Mouse (Mus musculus): ENCODE measurements around the gene Smpdl3a. TPM values are rescaled to one million over a fixed set of nuclear protein-coding genes. Genes with fewer than 3 reads are reported as not detected.

The Smpdl3a gene
- polyA plus RNA-seq, 1 experiment from 2014 or later = 42.2 TPM

DNA sequence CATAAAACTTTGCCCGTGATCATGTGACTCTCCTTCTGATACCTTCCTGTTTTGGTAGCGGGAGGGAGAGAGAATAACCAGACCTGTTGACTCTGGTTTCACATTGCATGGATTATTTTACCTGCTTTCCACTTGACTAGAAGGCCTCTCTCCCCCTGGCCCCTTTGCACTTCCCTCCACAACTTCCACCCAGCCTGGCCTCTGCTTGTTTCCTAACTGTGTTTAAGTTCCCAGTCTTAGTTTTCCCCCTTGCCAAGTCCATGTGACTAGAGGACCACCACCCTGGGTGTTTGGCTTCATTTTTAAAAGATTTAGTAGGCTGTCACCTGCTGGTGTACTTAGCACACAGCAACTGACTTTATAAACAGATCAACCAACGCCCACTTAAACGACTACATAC is 1.9 kb downstream of the Smpdl3a start:
- Histone ChIP-seq H3K4me2 (ENCODE audit: low read length) (peak overlapping the region; percentile 80), H3K9me3 (ENCODE audit: control insufficient read depth, low read length) (no peaks in the 10 kb centered on the region), H3K4me1 (ENCODE audit: control insufficient read depth in 2 of 2, insufficient read depth in 2 of 2, low read length in 2 of 2) (peaks cover 4 to 9% of the 10 kb centered on the region in 2 experiments; a peak in 3 of 4 replicates), H3K4me3 (ENCODE audit: control insufficient read depth in 1 of 2, insufficient read depth in 1 of 2, low read depth in 1 of 2, low read length in 2 of 2) (peak overlapping the region in 1 of 2 experiments; percentile 65; a peak in 1 of 4 replicates), H3K9ac (ENCODE audit: low read length) (no peak overlapping the region), H3K27me3 (ENCODE audit: control insufficient read depth, insufficient read depth, low read length) (no peaks in the 10 kb centered on the region), H3K36me3 (ENCODE audit: control insufficient read depth, insufficient read depth, low read length) (no peaks in the 10 kb centered on the region), H3K27ac (replicated peaks in 1 of 2; ENCODE audit: control insufficient read depth in 1 of 2, insufficient read depth in 1 of 2, low read depth in 2 of 2, low read length in 2 of 2) (no peak overlapping the region)
- WGBS = 40% methylated on average over 4 of the region's 4 CpGs
- no peak for ATAC-seq (ENCODE audit: insufficient number of reproducible peaks, insufficient read depth, low FRiP score, low read depth)

DNA sequence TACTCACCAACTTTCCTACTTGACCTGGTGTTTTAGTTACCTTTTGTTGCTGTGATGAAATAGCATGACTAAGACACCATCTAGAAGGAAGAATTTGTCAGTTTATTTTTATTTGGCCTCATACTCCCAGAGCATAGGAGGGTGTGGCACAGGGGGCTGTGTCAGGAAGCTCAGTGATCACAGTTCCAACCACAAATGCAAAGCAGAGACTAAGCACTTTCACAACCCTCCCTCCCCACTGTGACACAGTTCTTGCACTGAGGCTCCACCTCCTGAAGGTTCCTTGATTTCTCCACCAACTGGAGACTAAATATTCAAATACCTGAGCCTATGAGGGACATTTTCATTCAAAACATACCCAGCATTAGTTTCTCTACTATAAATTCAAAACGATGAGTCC is 5.4 kb downstream of the Smpdl3a start:
- 81% methylated on average over 1 of the region's 1 CpGs for WGBS

DNA sequence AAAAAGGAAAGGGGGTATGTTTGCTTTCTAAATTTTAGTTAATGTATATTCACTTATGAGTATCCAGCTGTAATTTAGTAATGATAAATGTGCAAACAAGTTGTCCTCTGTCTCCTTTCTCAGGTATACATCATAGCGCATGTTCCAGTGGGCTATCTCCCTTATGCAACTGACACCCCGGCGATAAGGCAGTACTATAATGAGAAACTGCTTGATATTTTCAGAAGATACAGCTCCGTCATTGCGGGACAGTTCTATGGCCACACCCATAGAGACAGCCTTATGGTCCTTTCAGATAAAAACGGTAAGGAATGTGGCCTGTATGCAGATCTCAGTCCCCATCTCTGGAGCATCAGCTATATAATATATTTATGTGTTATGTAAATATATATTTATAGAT is 13.6 kb downstream of the Smpdl3a start:
- Histone ChIP-seq H3K9me3 (ENCODE audit: control insufficient read depth, low read length) (no peaks in the 10 kb centered on the region), H3K9ac (ENCODE audit: low read length) (no peak overlapping the region), H3K4me2 (ENCODE audit: low read length) (no peak overlapping the region), H3K27me3 (ENCODE audit: control insufficient read depth, insufficient read depth, low read length) (no peaks in the 10 kb centered on the region), H3K4me1 (ENCODE audit: control insufficient read depth in 2 of 2, insufficient read depth in 2 of 2, low read length in 2 of 2) (no peaks in the 10 kb centered on the region), H3K4me3 (ENCODE audit: control insufficient read depth in 1 of 2, insufficient read depth in 1 of 2, low read depth in 1 of 2, low read length in 2 of 2) (no peak overlapping the region), H3K27ac (replicated peaks in 1 of 2; ENCODE audit: control insufficient read depth in 1 of 2, insufficient read depth in 1 of 2, low read depth in 2 of 2, low read length in 2 of 2) (no peak overlapping the region), H3K36me3 (ENCODE audit: control insufficient read depth, insufficient read depth, low read length) (peaks cover 20% of the 10 kb centered on the region)
- no peak for ATAC-seq (ENCODE audit: insufficient number of reproducible peaks, insufficient read depth, low FRiP score, low read depth)
- 81% methylated on average over 6 of the region's 6 CpGs for WGBS

More for the DNA sequence above, 5.4 kb downstream of the Smpdl3a start:
- peaks cover 4 to 9% of the 10 kb centered on the region in 2 experiments; a peak in 3 of 4 replicates for H3K4me1 ChIP-seq (ENCODE audit: control insufficient read depth in 2 of 2, insufficient read depth in 2 of 2, low read length in 2 of 2)
- H3K9me3 ChIP-seq (ENCODE audit: control insufficient read depth, low read length) = no peaks in the 10 kb centered on the region
- no peak overlapping the region for H3K4me3 ChIP-seq (ENCODE audit: control insufficient read depth in 1 of 2, insufficient read depth in 1 of 2, low read depth in 1 of 2, low read length in 2 of 2)
- H3K27ac ChIP-seq (replicated peaks in 1 of 2; ENCODE audit: control insufficient read depth in 1 of 2, insufficient read depth in 1 of 2, low read depth in 2 of 2, low read length in 2 of 2) = no peak overlapping the region
- ATAC-seq (ENCODE audit: insufficient number of reproducible peaks, insufficient read depth, low FRiP score, low read depth) = no peak
- H3K27me3 ChIP-seq (ENCODE audit: control insufficient read depth, insufficient read depth, low read length) = no peaks in the 10 kb centered on the region
- H3K9ac ChIP-seq (ENCODE audit: low read length) = no peak overlapping the region
- no peak overlapping the region for H3K4me2 ChIP-seq (ENCODE audit: low read length)
- peaks cover 4% of the 10 kb centered on the region; the same call in 1 of the 2 replicates for H3K36me3 ChIP-seq (ENCODE audit: control insufficient read depth, insufficient read depth, low read length)

DNA sequence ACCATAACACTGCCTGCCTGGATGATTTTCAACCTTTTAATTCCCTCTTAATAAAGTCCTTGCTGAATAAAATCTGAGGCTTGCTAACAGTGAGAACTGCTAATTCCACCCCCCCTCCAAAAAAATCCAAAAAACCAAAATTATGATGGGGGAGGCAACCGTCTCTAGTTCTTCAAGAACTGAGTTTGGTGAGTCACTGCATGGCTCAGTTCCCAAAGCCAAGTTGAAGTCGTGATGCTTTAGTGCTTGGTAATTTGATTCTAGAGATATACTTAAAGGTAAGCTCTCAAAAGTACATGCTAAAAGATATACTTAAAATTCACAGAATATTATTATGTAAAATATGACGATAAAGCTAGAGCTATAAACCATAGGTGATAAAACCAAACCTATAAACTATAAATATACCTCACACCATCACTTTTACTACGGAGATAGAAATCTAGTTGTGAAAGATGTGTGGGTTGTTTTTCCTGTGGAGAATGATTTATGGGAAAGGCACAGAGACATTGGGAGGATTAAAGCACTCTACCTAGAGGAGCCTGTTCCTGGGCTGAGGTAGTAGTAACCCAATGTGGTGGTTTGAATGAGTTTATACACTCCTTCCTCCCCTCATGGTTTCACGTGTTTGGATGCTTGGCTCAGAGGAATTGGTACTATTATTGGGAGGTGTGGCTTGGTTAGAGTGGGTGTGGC is 18.2 kb downstream of the Smpdl3a start:
- WGBS = 79% methylated on average over 5 of the region's 5 CpGs
- Histone ChIP-seq H3K36me3 (ENCODE audit: control insufficient read depth, insufficient read depth, low read length) (peaks cover 16% of the 10 kb centered on the region), H3K4me3 (ENCODE audit: control insufficient read depth in 1 of 2, insufficient read depth in 1 of 2, low read depth in 1 of 2, low read length in 2 of 2) (no peak overlapping the region), H3K4me1 (ENCODE audit: control insufficient read depth in 2 of 2, insufficient read depth in 2 of 2, low read length in 2 of 2) (no peaks in the 10 kb centered on the region), H3K27me3 (ENCODE audit: control insufficient read depth, insufficient read depth, low read length) (no peaks in the 10 kb centered on the region), H3K4me2 (ENCODE audit: low read length) (no peak overlapping the region), H3K9ac (ENCODE audit: low read length) (no peak overlapping the region), H3K9me3 (ENCODE audit: control insufficient read depth, low read length) (no peaks in the 10 kb centered on the region), H3K27ac (replicated peaks in 1 of 2; ENCODE audit: control insufficient read depth in 1 of 2, insufficient read depth in 1 of 2, low read depth in 2 of 2, low read length in 2 of 2) (no peak overlapping the region)
- ATAC-seq (ENCODE audit: insufficient number of reproducible peaks, insufficient read depth, low FRiP score, low read depth) = no peak

DNA sequence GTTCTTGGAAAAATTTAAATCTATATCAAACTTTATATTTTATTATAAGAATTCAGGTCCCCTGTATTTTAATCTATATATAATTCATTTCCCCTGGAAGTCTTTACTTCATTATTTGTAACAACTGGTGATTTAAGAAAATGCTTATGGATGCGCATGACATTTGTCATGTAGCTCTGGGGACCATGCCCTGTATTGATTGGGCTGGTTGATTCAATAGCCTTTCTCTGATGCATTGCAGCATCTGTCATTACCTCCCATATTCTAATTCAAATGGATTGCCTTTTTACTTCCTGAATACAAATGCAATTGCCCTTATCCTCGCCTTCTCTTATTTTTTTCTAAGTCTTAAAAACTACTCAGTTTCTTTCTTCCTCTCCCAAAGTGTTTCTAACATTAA is 20.2 kb downstream of the Smpdl3a start:
- H3K27ac ChIP-seq (replicated peaks in 1 of 2; ENCODE audit: control insufficient read depth in 1 of 2, insufficient read depth in 1 of 2, low read depth in 2 of 2, low read length in 2 of 2) = no peak overlapping the region
- H3K4me2 ChIP-seq (ENCODE audit: low read length) = no peak overlapping the region
- no peaks in the 10 kb centered on the region for H3K4me1 ChIP-seq (ENCODE audit: control insufficient read depth in 2 of 2, insufficient read depth in 2 of 2, low read length in 2 of 2)
- 79% methylated on average over 2 of the region's 2 CpGs for WGBS
- no peak for ATAC-seq (ENCODE audit: insufficient number of reproducible peaks, insufficient read depth, low FRiP score, low read depth)
- H3K9ac ChIP-seq (ENCODE audit: low read length) = no peak overlapping the region
- no peaks in the 10 kb centered on the region for H3K27me3 ChIP-seq (ENCODE audit: control insufficient read depth, insufficient read depth, low read length)
- H3K9me3 ChIP-seq (ENCODE audit: control insufficient read depth, low read length) = no peaks in the 10 kb centered on the region
- peaks cover 9% of the 10 kb centered on the region for H3K36me3 ChIP-seq (ENCODE audit: control insufficient read depth, insufficient read depth, low read length)
- H3K4me3 ChIP-seq (ENCODE audit: control insufficient read depth in 1 of 2, insufficient read depth in 1 of 2, low read depth in 1 of 2, low read length in 2 of 2) = no peak overlapping the region

DNA sequence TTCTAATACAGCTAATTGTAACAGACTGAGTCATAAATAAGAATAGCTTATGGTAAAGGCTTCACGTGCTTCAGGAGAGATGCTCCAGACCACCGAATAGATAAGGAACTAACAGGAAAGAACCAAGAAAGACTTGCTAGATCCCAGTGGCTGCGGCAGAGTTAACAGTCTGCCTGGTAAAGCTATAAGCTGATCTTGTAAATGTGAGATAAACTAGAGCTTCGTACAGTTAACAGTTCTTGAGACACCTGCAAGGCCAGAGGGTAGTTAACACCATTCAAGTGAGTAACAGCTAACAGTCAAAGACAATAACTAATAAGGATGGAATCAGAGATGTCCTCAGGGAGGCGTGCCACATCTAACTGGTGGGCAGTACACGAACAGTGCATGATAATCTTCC is 21.7 kb downstream of the Smpdl3a start:
- no peaks in the 10 kb centered on the region for H3K4me1 ChIP-seq (ENCODE audit: control insufficient read depth in 2 of 2, insufficient read depth in 2 of 2, low read length in 2 of 2)
- no peaks in the 10 kb centered on the region for H3K9me3 ChIP-seq (ENCODE audit: control insufficient read depth, low read length)
- H3K27ac ChIP-seq (replicated peaks in 1 of 2; ENCODE audit: control insufficient read depth in 1 of 2, insufficient read depth in 1 of 2, low read depth in 2 of 2, low read length in 2 of 2) = no peak overlapping the region
- ATAC-seq (ENCODE audit: insufficient number of reproducible peaks, insufficient read depth, low FRiP score, low read depth) = no peak
- H3K4me3 ChIP-seq (ENCODE audit: control insufficient read depth in 1 of 2, insufficient read depth in 1 of 2, low read depth in 1 of 2, low read length in 2 of 2) = no peak overlapping the region
- peaks cover 6% of the 10 kb centered on the region for H3K36me3 ChIP-seq (ENCODE audit: control insufficient read depth, insufficient read depth, low read length)
- H3K27me3 ChIP-seq (ENCODE audit: control insufficient read depth, insufficient read depth, low read length) = no peaks in the 10 kb centered on the region
- no peak overlapping the region for H3K9ac ChIP-seq (ENCODE audit: low read length)
- WGBS = 68% methylated on average over 6 of the region's 6 CpGs
- H3K4me2 ChIP-seq (ENCODE audit: low read length) = no peak overlapping the region

DNA sequence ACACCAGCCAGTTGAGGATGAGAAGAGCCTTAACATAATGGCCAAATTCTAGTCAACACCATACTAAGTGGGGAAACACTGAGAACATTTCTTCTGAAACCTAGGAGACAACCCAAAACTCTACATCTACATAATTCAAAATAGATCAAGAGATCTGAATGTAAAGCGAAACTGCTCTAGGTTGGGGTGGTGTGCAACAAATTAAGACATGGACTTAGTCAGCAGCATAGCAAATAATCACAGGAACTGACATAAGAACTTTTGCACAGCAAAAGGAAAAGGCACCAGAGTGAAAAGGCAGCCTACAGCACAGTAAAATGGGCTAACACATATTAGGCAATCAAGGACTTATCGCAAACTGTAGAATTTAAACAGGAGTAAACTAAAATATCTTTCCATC is 25.1 kb downstream of the Smpdl3a start:
- H3K9ac ChIP-seq (ENCODE audit: low read length) = no peak overlapping the region
- no peaks in the 10 kb centered on the region for H3K36me3 ChIP-seq (ENCODE audit: control insufficient read depth, insufficient read depth, low read length)
- H3K27ac ChIP-seq (replicated peaks in 1 of 2; ENCODE audit: control insufficient read depth in 1 of 2, insufficient read depth in 1 of 2, low read depth in 2 of 2, low read length in 2 of 2) = no peak overlapping the region
- ATAC-seq (ENCODE audit: insufficient number of reproducible peaks, insufficient read depth, low FRiP score, low read depth) = no peak
- H3K4me3 ChIP-seq (ENCODE audit: control insufficient read depth in 1 of 2, insufficient read depth in 1 of 2, low read depth in 1 of 2, low read length in 2 of 2) = no peak overlapping the region
- WGBS = 82% methylated on average over 2 of the region's 2 CpGs
- H3K27me3 ChIP-seq (ENCODE audit: control insufficient read depth, insufficient read depth, low read length) = no peaks in the 10 kb centered on the region
- H3K9me3 ChIP-seq (ENCODE audit: control insufficient read depth, low read length) = no peaks in the 10 kb centered on the region
- H3K4me2 ChIP-seq (ENCODE audit: low read length) = no peak overlapping the region
- no peaks in the 10 kb centered on the region for H3K4me1 ChIP-seq (ENCODE audit: control insufficient read depth in 2 of 2, insufficient read depth in 2 of 2, low read length in 2 of 2)

DNA sequence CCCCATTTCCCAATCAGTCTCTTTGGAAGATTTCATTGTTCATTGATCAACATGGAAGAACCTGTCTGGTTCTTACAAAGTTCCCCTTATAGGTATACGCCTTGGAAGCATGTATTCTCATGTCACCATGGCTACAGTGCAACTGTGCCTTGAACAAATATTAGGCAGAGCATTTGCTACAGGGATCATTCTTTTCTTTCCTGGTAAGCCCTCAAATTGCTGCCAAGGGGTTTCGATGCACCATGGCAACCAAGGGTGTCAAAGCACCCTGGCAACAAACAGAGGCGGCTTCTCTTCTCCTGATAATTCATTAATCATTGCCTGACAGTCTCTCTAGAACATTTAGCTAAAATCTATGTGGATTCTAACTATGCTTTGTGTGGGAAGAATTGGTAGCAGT is 28.3 kb downstream of the Smpdl3a start:
- Histone ChIP-seq H3K27ac (replicated peaks in 1 of 2; ENCODE audit: control insufficient read depth in 1 of 2, insufficient read depth in 1 of 2, low read depth in 2 of 2, low read length in 2 of 2) (no peak overlapping the region), H3K9ac (ENCODE audit: low read length) (no peak overlapping the region), H3K4me2 (ENCODE audit: low read length) (no peak overlapping the region), H3K36me3 (ENCODE audit: control insufficient read depth, insufficient read depth, low read length) (no peaks in the 10 kb centered on the region), H3K4me1 (ENCODE audit: control insufficient read depth in 2 of 2, insufficient read depth in 2 of 2, low read length in 2 of 2) (no peaks in the 10 kb centered on the region), H3K27me3 (ENCODE audit: control insufficient read depth, insufficient read depth, low read length) (no peaks in the 10 kb centered on the region), H3K9me3 (ENCODE audit: control insufficient read depth, low read length) (no peaks in the 10 kb centered on the region), H3K4me3 (ENCODE audit: control insufficient read depth in 1 of 2, insufficient read depth in 1 of 2, low read depth in 1 of 2, low read length in 2 of 2) (no peak overlapping the region)
- ATAC-seq (ENCODE audit: insufficient number of reproducible peaks, insufficient read depth, low FRiP score, low read depth) = no peak
- 61% methylated on average over 3 of the region's 3 CpGs for WGBS

Data from heart, embryonic 14.5 days (tissue).